Mouse (Mus musculus) adrenal gland, adult (tissue): ENCODE results near the gene Tspan14.

ENCODE experiments used
- DNase-seq, 2 experiments: peaks; one replicate each; pipeline ENCODE4 v3.0.0; 2022 to 2023; ENCODE audit warnings: low spot score in 1 of 2; ENCODE audit not compliant: inconsistent age in 2 of 2

Tspan14 gene

GRCm38 (mm10) chr14:40966392-40966861 is at the start of gene Tspan14:
TSS of gene Tspan14 (minus strand) at chr14:40966807.
- DNase-seq = no peak

GRCm38 (mm10) chr14:41014701-41015240 is 48.2 kb upstream of the Tspan14 start:
- DNase-seq = no peak

- DNase-seq = peak; percentile 92 to 96
Observed at GRCm38 (mm10) chr14:41013630-41014613, 47.3 kb upstream of the Tspan14 start, which contains the start of gene Fam213a. TSS of gene Fam213a (minus strand) at chr14:41013788.

DNA sequence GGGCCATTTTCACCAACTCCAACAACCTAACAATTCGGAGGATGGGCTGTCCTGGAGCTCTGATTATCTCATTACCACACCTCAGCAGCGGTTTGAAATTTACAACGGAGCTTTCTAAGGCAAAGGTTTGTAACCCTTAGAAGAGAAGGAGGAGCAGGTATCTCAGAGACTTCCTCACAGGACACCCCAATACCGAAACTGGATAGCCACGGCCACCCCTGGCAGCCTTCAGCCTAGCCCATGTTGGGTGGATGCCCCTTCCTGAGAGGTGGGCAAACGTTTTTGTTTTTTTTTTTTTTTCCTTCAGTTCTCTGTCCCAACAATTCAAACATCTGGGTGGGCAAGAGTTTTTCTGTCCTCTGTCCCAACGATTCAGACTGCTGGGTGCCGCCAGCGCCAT is 46.5 kb upstream of the Tspan14 start:
- DNase-seq = no peak

- peak in 1 of 2 experiments; percentile 55 for DNase-seq
Observed at GRCm38 (mm10) chr14:41011916-41012315, 45.3 kb upstream of the Tspan14 start.

DNA sequence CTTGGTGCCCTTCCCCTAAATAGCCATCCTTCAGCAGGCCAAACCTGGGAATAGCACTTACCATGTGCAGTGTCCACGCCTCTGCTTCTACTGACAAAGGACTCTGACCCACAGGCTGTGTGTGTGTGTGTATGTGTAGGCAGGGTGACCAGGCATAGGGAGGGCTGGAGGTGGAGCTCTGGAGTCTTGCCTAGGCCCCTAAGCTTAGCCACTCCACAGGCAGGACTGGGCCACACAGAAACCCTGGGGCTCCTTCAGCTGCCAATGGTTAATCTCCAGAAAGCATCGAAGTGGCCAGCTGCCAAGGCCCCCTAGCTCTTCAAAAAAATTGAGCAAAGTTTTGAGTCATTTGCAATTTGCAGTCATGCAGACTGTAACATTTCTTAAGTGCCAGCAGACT is 41.5 kb upstream of the Tspan14 start:
- no peak for DNase-seq

- DNase-seq = no peak
Observed at GRCm38 (mm10) chr14:41007641-41008040, 41.0 kb upstream of the Tspan14 start.

DNA sequence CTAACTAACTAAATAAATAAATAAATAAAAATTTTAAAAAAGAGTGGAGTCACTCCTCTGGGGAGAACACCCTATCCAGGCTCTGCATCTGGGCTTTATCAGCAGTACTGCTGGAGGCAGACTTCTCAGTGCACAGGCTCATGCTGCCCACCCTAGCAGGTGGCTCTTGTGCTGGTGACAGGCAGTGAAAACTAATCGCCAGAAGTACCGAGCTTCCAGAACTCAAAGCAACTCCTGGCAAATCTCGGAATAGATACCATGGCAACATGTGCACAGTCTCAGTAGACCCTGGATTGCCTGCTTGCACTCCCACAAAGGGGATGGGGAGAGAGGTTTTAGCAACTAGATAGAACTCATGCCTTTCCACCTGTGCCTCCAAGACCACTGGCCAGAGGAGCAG is 40.3 kb upstream of the Tspan14 start:
- DNase-seq = no peak

- no peak for DNase-seq
Observed at GRCm38 (mm10) chr14:41006263-41006662, 39.7 kb upstream of the Tspan14 start.

- no peak for DNase-seq
Observed at GRCm38 (mm10) chr14:41005716-41006115, 39.1 kb upstream of the Tspan14 start.

DNA sequence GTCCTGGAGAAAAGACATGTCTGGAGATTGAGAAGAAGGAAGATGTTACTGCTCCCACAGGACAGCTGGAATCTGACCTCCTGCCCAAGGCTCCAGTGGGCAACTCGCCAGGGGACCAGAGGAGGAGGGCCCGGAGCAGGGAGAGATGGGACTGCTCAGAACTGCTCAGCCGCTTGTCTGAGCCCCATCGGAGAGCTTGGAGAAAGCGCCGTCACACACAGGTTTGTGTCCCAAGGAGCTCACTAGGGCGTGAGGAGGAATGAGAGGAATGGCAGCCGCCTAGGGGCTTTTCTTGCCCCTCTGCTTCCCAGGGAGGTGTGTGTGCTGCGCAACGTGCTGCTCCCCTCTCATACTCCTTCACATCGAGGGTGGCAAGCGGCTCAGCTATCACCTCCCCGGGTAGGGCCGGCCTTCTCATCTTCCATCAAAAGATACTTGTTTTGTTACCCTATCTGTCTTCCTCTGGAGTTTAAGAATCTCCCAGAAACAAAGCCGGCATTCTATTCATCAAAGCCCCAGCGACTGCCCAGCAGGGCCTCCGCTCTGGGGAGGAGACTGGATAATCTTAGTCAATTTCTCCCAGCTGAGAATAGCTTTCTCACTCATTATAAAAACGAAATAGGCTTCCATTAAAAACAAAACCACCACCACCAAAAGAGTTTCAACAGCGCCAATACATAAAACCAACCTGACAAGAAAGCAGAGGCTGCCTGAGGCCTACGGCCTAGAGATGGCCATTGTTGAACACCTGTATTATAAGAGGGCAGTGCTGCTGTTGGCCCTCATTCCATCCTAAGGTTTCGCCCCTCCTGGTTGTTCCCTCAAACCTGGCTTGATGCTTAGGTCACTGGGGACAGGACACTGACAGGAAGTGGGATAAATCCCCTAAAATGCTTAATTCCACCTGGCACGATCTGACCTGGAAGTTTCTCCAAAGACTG is 37.9 kb upstream of the Tspan14 start:
- peak; percentile 31 to 77 for DNase-seq

DNA sequence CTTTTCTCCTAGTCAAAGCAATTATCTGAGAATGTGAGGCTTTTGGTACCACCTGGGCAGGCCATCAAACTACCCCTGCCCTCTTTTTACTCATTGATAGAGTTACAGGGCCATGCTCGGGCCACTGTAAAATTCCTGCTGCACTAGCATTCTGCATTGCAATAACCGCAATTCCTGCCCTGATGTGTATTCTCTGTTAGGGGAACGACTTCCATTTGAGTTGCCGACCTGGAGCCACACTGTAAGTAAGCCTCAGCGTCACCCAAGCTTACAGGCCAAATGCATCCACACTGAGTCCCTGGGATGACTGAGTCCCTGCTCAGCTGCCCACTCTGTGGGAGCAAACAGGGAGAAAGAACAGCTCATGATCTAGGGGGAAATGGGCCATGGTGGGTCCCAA is 35.0 kb upstream of the Tspan14 start:
- no peak for DNase-seq

- DNase-seq = no peak
Observed at GRCm38 (mm10) chr14:41000801-41001200, 34.2 kb upstream of the Tspan14 start.

- no peak for DNase-seq
Observed at GRCm38 (mm10) chr14:40999904-41000645, 33.5 kb upstream of the Tspan14 start.

GRCm38 (mm10) chr14:40996171-40996570 is 29.6 kb upstream of the Tspan14 start:
- DNase-seq = no peak

- no peak for DNase-seq
Observed at GRCm38 (mm10) chr14:40992464-40992863, 25.9 kb upstream of the Tspan14 start.

DNA sequence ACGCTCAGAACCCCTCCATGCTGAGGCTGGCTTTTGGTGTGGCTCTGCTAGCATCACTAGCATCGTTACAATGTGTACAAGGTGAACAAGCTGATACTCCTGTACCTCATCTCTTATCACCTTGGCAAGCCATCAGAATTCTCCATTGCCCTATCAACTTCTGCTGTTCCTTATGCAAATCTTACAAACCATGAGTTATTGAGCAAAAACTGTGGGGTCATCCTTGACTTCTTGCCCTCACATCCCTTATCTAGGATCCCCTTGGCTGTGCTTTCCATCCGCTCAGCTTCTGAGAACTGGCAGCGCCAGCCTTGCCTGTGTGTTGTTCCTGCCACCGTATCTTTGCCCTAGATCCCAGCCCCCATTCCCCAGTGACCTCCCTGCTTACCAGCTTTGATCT is 22.2 kb upstream of the Tspan14 start:
- DNase-seq = no peak

DNA sequence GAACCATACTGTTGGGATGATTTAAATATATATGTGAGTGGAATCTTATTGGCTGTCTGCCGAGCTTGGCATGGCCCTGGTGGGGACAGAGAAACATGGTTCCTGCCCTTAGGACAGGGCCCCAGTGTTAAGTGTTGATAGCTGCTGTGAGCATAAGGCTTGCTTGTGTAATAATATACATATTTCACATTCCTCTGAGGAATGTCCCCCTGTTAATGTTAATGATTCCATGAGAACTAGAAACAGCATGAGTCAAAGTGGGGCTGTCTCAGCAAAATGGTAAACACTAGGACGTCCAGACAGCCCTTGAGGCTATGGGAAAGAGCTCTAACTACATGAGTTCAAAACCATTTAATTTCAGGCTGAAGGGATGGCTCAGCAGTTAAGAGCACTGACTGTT is 20.6 kb upstream of the Tspan14 start:
- no peak for DNase-seq

- DNase-seq = no peak
Observed at GRCm38 (mm10) chr14:40985635-40986034, 19.0 kb upstream of the Tspan14 start.

GRCm38 (mm10) chr14:40979723-40980122 is 13.1 kb upstream of the Tspan14 start:
- DNase-seq = peak in 1 of 2 experiments; percentile 29
